Mouse (Mus musculus) gastrocnemius, postnatal 36 days (tissue): ENCODE measurements around the gene Fam8a1. TPM values are rescaled to one million over a fixed set of nuclear protein-coding genes. Genes with fewer than 3 reads are reported as not detected.

Experiments used
- DNase-seq, 2 experiments: peaks; one replicate each; pipeline ENCODE4 v3.0.0; 2022
- intact Hi-C: fragments of 180-260 bp; cut with DNase I; formaldehyde crosslinking; loops from one replicate; pipeline ENCODE4 v1.15.1; 2025
- total RNA-seq, 2 experiments: library from RNA; stranded (reverse); gene quantifications; 2 replicates each; pipeline ENCODE4 v1.2.3; 2021

Fam8a1 gene
- total RNA-seq, 2 experiments from 2014 or later = 22.4 to 25.4 TPM

- DNase-seq = peak; percentile 49 to 67
- intact Hi-C loops = no loop called here
Observed at GRCm38 (mm10) chr13:46727038-46727836, 57.9 kb downstream of the Fam8a1 start.

Other genes with a start within 250 kb of the Fam8a1 start
- 100 to 1,000 TPM; 249 to 277 TPM for gene Cap2, start 167.7 kb upstream of the Fam8a1 start, total RNA-seq
- 10 to 100 TPM; 40.1 to 43.8 TPM for gene Nup153, start 58.4 kb downstream of the Fam8a1 start, total RNA-seq